Mouse (Mus musculus) testis, adult 2 months (tissue): ENCODE measurements around the gene Sox6.

Source experiments
- CTCF ChIP-seq: fragments of 200-500 bp; IDR thresholded peaks from 2 replicates; pipeline ENCODE4 v1.5.1; 2012; ENCODE audit warnings: low read depth, mild to moderate bottlenecking, inconsistent platforms, low read length, moderate library complexity; ENCODE audit not compliant: control insufficient read depth, insufficient read depth, insufficient replicate concordance
- POLR2A ChIP-seq: fragments of 200-500 bp; IDR thresholded peaks from 2 replicates; pipeline ENCODE4 v1.6.1; 2012; ENCODE audit warnings: low read depth, mild to moderate bottlenecking, inconsistent platforms, low read length, moderate library complexity; ENCODE audit not compliant: control insufficient read depth

- no peak for TF ChIP-seq CTCF
- TF ChIP-seq POLR2A = no peak
Measured at GRCm38 (mm10) chr7:115454988-115455387, 583.6 kb downstream of the Sox6 start.
